Mouse (Mus musculus) ZHBTc4 (cell line): ENCODE measurements around the gene Rhbdd1.

Experiments
- DNase-seq: peaks from one replicate; pipeline ENCODE4 v3.0.0-alpha.2; 2011; ENCODE audit warnings: low read depth, low spot score

Gene Rhbdd1

DNA sequence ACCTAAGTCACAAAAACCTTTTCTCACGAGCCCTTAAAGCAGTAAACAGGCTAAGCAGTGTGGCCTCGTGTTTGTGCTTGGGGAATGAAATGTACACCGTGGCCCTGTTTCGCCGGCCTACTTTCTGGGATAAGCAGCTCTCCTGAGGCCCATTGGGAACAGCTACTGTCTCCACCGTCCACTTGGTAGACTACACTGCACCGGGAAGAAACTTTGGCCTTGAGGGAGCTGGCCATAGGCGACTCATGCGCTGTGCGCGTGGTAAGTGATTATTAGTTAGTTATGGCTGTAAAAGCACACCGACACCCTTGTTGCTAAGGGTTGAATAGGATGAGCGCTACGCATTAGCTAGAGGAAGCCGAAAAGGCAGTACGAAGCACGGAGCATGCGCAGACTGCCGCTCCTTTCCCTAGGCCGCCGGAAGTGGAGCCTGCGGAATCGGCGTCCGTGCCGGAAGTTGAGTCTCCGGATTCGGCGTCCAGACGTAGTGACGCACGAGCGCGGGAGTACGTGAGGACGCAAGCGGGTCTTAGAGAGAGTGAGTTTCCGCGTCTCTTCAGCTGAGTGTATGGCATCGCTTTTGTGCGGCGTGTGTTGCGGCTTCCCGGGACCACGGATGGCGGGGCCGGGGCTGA is at the start of gene Rhbdd1:
Gene Rhbdd1, plus strand, starts transcription at position 342 of the 635 bp plus-strand sequence.
- DNase-seq, result peak; percentile 98

DNA sequence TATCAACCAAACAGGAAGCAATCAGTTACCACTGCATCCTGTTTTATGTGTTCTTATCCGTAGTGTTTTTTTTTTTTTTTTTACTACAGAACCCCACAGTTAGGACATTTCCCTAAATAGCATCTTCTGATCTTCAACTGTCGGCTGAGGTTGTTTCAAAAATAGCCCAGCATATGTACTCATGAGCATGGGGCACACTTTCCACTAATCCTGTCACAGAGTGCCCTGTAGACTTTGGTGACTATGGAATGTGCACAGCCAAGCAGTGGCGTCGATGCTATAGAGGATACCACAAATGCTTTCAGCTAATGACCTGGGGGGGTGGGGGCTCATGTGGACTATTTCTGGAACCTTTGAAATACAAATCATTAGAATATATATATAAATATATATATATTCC is 48.7 kb upstream of the Rhbdd1 start:
- no peak for DNase-seq

DNA sequence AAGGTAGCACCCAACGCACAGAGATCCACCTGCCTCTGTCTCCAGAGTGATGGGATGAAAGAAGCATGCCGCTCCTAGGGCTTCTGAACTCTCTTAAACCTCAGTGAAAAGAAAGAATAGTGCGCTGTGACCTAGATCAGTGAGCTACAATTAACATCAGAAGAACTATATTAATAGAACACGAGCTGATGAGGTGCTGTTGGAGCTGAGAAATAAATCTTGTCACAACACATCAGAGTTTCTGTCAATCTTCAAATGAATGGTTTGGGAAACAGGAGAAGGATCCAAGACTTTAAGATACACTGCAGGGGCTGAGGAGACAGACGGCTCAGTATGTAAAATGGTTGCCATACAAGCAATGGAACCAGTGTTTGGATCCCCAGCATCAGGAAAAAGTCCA is 44.0 kb upstream of the Rhbdd1 start:
- DNase-seq, result no peak

DNA sequence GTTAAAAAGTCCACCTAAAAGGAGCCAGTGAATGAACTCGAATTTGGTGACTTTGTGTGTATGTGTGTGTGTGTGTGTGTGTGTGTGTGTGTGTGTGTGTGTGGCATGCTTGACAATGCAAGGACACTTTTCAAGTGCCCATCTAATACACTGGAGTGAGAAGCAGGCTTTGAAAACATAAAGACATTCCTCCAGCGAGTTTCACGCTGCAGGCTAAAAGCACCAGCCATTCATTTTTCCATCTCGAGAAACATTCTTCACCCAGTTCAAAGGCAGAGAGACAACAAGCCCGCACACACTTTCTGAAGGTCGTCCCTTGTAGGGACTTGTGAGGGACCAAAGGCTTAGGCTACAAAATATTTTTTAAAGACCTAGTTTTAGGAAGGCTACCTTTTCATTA is 42.7 kb upstream of the Rhbdd1 start:
- no peak for DNase-seq

DNA sequence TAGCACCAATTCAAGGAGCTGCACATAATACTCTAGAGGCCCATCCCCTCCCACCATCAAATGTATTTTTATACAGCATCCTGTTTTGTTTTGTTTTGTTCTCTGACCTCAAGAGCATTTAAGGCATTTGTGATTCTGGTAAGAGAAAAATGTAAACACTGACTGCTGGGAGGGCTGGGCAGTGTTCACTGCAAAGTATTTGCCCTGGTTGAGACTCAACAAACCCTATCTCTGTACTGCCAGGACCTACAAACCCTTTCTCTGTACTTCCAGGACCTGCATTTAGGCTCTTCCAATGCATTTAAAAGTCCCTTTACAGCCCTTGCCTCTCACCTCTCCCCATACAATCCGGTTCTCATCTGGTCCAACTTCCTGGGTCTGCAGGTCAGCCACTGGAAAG is 41.9 kb upstream of the Rhbdd1 start:
- no peak for DNase-seq

DNA sequence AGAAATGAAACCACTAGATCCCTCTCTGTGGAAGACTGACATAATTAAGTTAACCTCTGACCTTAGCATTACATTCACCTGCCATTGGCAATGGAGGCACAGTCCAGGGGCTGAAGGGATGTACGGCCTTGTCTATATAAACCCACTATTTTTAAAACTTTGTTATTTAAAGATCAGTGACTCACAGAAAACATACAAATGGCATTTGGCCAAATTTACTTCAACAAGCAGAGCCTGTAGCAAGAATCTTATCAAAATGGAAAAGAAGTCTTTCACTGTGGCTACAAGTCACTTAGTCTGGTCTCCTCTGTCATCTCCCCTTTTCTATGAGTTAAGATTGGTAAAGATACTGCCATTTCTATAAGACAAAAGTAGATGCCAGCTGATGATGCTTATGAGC is 36.5 kb upstream of the Rhbdd1 start:
- DNase-seq, result no peak

DNA sequence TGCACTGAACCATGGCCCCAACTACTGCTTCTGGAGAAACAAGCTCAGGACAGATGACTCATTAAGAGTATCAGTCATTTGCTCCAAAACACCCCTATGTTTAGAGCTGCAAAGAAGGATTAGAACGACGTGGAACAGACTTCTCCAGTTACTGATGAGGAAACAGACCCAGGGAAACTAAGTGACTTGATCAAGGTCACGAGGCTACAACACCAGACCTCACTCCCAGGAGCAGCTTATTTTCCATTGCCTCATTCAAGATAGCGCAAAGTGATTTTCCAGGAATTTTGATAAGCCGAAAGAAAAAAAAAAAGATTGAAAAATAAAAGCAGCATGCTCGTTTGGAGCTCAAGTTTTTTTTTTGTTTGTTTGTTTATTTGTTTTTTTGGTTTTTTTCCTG is 34.4 kb upstream of the Rhbdd1 start:
- DNase-seq, result no peak

DNA sequence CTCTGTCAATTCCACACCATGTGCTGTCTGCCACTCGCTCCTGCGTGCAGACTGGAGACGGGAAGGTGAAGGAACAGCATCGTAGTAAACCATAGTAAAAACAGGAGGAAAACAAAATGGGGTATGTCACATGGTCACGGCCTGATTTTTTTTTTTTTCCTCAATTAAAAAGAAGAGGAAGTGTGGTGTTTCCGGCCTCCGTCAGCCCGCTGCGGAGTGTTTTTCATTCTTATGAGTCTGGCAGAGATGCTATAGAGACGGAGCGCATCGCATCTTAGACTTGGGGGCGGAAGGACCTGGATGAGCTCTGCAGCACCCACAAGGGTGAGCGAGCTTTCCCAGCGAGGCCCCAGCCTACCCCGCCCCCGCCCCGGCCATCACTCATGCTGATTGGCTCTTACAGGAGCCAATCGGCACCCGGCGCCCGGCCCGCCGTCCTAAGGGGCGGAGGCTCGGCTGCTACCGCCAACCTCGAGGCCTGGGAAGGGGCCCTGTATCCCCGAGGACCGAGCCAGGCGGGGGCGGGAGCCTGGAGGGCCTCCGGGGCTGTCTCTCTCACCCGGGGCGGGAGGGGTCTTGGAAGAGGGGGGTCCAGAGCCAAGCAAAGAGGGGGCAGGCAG is 33.1 kb upstream of the Rhbdd1 start:
- peak; percentile 92 for DNase-seq

DNA sequence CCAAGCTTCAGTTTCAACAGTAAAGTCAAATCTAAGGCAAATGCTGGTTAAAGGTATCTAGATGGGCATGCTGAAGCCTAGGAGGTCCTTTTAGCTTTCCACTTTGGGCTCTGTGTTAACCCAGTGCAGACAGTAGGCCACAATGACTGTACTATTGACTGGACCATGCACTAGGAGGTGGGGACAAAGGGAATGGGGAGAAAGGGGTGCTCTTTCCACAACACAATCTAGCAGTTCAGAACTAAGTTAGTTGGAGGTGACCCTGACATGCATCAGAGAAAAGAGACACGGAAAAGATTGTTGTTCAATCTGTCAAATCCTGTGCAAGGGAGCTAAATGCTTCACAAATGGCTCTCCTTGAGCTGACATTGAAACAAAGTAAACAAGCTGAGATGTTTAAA is 32.4 kb upstream of the Rhbdd1 start:
- no peak for DNase-seq

DNA sequence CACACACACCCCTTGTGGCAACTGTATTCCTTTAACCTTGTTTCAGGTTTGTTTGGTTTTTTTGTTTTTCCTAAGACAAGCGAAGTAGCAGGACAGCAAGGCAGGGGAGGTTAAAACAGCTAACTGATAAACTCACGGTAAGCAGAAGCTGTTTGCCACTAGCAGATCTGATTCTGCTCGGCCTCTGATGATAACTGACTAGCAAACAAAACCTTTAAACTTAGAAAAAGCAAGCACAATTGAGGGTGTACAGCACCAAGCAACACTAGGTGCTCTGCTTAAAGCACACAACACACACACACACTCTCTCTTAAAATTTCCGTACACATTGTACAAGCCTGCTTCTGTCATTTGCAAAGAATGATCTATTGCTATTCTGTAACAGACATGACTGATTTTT is 31.8 kb upstream of the Rhbdd1 start:
- DNase-seq, result no peak

DNA sequence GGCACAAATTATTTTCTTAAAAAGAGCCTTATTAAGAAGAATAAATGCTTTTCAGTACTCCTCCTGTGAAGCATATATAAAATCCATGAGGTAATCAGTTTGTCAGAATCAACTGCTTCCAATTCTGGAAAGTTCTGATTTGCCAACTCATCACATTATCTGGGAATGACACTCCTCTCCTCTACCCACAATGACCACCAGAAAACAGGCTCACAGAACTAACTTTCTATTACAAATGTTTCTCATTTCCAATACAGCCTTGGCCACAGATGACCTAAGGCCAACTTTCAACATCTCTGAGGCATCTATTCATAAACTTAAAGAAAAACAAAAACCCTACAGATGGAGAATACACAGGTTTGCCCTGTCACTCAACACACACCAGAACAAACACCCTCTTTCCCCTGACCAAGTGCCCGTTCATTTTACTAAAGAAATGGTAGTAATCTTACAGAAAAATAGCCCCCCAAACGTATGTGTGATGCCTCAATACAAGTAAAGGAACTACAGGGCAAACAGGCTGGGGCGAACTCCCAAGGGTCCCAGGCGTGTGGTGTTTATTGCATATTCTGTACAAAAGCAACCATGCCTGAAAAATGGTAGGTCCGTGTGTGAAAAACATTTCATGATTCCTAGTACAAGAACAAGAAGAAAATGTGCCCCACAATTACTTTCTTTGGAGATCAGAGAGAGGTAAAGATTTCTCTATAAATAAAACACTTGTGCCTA is 30.6 kb upstream of the Rhbdd1 start:
- no peak for DNase-seq

DNA sequence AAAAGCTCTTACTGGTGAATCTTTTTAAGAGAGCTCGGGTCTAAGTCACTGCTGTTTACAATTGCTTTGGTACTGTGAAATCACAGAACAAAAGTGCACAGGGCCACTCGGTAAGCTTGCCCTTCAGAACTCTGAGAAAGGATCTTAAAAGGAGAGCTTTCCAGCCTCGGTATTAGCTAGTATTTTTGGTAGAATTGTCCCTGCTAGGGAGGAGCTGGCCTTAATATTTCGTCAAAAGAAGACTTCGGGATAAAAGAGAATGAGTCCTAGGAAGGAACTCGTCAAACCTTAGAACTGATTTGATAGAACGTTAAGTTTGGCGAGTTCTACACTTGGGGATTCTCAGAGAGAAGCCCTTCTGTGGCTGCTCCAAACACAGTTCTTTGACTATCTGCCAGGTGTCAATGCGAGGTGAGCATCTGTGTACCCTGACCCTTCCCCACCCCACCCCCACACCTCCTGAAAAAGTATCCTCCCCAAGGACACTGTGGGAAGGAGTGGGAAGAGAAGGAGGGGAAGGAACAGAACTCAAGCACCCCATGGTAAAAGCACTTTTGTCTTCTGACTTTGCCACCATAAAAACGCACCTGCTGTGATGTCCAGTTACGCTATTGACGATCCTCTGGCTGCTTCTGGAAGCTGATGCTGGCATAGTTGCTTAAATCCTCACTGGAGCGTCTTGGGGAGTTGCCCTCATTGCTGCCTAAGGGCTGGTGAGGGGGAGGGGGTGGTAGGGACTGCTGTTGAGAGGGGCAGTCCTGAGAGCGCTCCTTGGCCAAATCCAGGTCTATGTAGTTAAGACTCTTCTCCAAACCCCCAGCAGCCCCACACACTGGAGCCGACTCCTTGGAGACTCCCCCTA is 29.8 kb upstream of the Rhbdd1 start:
- no peak for DNase-seq

DNA sequence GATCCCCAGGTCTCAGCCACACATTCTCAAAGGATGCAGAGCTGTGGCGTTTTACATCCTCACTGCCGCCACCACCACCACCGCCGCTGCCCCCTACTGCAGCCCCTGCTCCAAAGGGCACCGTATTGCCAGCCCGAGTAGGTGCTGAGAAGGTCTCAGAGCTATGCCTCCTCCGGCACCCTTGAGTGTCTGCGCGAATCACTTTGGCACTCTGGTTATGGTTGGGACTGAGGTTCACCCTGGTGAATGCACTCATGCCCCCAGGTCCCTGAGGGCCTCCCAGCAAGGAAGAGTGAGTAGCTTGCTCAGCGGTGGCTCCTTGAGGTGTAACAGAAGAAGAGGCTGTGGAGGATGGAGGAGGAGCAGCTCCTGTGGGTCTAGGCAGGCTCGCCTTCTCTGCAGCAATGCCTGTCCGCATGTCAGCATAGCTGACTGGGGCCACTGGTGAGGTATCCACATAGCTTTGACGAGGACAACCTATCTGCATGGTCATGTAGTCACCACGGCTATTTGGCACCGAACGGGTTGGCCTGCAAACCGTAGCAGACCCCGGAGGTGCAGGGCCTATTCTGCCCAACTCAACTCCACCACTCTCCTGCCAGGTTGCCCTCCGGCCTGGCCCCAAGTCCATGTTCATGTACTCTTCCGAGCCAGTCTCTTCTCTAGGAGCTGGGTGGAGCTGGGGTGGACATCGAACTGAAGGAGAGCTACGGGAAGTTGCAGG is 29.0 kb upstream of the Rhbdd1 start:
- DNase-seq, result no peak

DNA sequence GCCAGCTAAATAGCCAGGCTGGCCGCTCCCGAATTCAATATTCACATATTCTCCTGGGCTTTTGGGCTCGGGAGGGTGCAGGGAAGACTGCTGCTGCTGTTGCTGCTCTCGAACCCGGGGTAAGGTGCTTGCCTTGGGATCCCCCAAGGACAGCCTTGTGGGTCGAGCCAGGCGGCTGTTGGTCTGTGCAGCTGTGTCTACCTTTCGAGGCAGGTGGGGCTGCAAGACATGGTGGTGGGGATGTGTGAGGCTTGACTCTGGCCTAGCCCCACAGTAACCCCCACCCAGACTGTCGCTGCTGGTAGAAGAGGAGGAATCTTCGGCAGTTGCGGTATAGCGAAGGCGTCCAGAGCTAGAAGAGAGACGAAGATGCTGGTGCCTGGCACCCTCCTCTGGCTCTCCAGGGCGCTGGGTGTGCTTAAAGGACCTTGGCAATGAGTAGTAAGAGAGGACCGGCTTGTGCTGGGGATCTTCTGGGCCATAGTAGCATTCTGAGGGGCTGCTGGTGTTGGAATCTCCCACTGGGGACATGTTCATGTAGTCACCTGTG is 28.4 kb upstream of the Rhbdd1 start:
- DNase-seq, result no peak

DNA sequence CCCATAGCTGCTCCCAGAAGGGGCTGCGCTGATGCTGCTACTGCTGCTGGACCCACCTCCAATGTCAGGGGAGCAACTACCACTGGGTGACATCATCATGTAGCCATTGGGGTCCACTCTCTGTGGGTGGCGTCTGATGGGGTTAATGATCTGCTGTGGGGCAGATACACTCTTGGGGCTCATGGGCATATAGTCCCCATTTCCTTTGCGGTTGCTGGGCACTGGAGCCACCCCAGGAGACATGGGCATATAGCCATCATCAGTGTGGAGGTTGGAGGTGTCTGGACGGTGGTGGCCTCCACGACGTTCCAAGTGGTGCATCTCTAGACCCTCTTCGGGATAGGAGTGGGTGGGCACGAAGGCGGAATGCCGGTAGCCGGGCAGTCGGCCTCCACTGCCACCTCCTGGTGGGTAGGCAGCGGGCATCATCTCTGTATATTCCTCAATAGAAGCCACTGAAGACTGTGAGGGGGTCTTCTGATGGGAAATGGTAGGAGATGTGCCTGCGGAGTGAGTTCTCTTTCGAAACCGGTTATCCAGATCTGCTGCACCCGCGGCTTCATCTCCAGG is 27.7 kb upstream of the Rhbdd1 start:
- DNase-seq, result no peak

DNA sequence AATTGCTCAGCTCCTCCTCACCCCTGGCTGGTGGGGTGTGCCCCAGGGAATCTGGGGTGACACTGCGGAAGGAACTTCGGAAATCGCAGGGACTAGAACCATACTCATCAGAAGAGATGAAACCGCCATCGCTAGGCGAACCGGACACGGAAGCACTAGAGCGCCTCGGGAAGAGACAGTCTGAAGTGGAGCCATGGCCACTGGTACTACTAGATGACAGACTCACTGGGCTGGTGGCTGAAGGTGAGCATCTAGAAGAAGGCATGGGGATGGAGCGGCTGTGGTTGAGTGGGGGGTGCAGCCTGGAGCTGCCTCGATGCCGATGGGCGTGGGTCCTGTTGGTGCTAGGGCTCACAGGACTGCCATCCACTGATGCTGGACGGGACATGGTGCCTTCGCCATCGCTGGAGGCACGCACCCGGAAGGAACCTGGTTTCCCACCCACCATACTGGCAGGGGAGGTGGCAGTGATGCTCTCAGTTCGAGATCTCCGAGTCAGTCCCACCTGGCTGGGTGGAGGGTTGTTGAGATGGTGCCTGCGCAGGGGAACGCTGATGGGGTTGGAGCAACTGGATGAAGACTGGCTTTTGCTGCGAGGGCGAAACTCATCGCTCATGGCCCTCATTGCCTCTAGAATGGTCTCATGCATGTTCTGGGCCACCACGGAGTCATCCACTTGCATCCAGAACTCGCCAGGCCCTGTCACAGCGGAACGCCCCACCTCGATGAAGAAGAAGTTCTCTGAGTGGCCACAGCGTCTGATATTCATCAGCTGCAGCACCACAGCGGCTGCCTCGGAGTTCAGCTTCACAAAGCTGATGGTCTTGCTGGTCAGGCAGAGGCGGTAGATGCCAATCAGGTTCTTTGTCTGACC is 26.9 kb upstream of the Rhbdd1 start:
- DNase-seq, result peak; percentile 12

DNA sequence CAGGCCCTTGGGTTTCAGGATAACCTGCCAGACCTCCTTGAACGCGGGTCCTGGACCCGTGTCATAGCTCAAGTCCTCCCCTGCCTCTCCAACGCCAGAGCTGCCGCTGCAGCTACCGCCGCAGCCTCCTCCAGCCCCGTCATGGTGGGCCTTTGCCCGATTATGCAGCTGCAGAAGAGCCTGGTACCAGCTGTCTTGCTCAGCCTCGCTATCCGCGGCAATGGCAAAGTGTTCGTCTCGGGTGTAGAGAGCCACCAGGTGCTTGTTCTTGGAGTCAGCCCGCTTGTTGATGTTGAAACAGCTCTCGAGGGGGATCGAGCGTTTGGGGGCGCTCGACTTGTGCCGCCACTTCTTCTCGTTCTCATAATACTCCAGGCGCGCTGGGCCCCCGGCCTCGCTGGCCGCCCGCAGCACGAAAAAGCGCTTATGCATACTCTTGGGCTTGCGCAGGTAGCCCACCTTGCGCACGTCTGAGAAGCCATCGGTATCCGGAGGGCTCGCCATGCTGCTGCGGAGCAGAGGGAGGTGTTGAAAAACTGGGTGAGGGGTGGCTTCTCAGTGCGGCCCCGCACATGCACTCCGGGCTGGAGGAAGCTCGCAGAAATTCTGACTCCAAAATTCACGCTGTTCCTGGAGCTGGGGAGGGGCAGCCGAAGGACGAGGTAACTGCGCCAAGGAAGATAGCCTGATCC is 26.1 kb upstream of the Rhbdd1 start:
- DNase-seq, result peak; percentile 51

DNA sequence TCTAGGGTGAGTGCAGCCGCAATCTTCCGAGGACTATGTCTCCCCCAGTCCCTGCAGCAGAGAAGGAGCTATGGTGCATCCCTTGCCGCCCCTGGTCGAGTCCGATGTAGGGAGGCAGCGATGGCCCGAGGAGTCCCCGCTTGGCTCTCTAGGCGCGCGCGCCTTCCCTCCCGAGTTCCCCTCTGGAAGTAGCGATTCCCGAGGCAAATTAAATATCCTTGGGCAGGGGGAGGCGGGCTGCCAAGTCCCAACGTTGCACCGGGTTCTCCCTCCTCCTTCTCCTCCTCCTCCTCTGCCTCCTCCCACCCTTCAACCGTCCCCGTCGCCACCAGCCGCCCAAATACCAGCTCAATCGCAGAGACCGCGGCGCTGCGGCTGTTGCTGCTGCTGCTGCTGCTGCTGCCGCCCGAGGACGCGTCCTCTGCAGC is 25.5 kb upstream of the Rhbdd1 start:
- DNase-seq, result peak; percentile 73

DNA sequence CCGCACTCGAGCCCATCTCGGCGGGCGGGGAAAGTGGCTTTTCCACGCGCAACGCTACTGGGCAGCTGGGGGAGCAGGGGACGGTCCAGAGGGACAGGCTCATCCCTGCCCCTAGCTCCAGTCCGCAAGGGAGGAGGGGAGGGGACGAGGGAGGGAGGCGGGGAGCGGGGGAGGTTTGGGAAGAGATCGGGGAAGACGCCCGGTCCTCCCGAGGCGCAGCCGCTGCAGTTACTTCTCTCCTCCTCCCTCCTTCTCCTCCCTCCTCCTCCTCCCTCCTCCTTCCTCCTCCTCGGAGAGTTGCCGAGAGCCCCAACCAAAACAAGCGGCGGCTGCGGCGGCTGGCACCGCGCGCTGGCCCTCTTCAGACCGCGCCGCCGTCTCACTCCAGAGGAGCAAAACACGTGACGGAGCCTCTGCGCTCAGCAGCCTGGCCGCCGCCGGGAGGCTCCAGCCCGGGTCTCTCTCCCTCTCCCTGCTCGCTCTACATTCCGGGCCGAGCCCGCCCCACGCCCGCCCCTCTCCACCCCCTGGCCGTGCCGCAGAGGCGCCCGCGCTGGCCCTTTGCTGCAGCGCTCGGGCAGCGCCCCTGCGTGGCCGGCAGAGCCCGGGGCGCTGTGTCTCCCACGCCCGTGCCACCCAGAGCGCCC is 25.0 kb upstream of the Rhbdd1 start, which contains the start of gene Irs1:
Gene Irs1, minus strand, starts transcription at position 266 of the 647 bp plus-strand sequence.
- peak; percentile 87 for DNase-seq
